Mouse (Mus musculus) erythroblast, embryonic 14.5 days (primary cell): ENCODE measurements around the gene Rab5c. TPM values are rescaled to one million over a fixed set of nuclear protein-coding genes. Genes with fewer than 3 reads are reported as not detected.

Source experiments
- H3K27me3 ChIP-seq: 2 replicates; pipeline ENCODE4 v1.6.1; 2012; ENCODE audit warnings: inconsistent platforms; ENCODE audit not compliant: control insufficient read depth
- H3K36me3 ChIP-seq: 2 replicates; pipeline ENCODE4 v1.6.1; 2012; ENCODE audit warnings: mild to moderate bottlenecking, inconsistent platforms; ENCODE audit not compliant: control insufficient read depth
- H3K4me1 ChIP-seq: 2 replicates; pipeline ENCODE4 v1.6.1; 2012; ENCODE audit warnings: inconsistent platforms; ENCODE audit not compliant: control insufficient read depth
- H3K4me3 ChIP-seq: replicated peaks from 2 replicates; pipeline ENCODE3; 2012; ENCODE audit warnings: moderate library complexity, mild to moderate bottlenecking, inconsistent platforms
- H3K9me3 ChIP-seq: 2 replicates; pipeline ENCODE4 v1.6.1; 2012; ENCODE audit warnings: low read length, inconsistent platforms, mixed read lengths; ENCODE audit not compliant: control insufficient read depth
- GATA1 ChIP-seq: IDR thresholded peaks from 2 replicates; pipeline ENCODE4 v1.6.1; 2012; ENCODE audit warnings: low read length, inconsistent platforms, mixed read lengths
- TAL1 ChIP-seq: IDR thresholded peaks from 3 replicates; pipeline ENCODE4 v1.6.1; 2012; ENCODE audit warnings: low read length, inconsistent platforms, mixed read lengths
- polyA plus RNA-seq: library from polyadenylated mRNA; stranded (reverse); fragments of >175 nt; gene quantifications from 2 replicates; pipeline ENCODE4 v1.2.3, GENCODE M21; 2012

The Rab5c gene
- polyA plus RNA-seq, 1 experiment: 82.1 TPM

- Histone ChIP-seq H3K9me3 (peaks cover 4% of the 10 kb centered on the region; the same call in 1 of the 2 replicates), H3K27me3 (peaks cover 89% of the 10 kb centered on the region), H3K4me1 (peaks cover 23% of the 10 kb centered on the region), H3K4me3 (no peak overlapping the region), H3K36me3 (no peaks in the 10 kb centered on the region)
- no peak for TF ChIP-seq GATA1
- TF ChIP-seq TAL1: no peak
Observed at GRCm38 (mm10) chr11:100757566-100757965, 19.6 kb upstream of the Rab5c start.

- no peak for TF ChIP-seq TAL1
- TF ChIP-seq GATA1: no peak
- no peak overlapping the region for H3K4me3 ChIP-seq
- peaks cover 82% of the 10 kb centered on the region for H3K27me3 ChIP-seq
- H3K4me1 ChIP-seq: peaks cover 17% of the 10 kb centered on the region
- no peaks in the 10 kb centered on the region for H3K36me3 ChIP-seq
- H3K9me3 ChIP-seq: peaks cover 4% of the 10 kb centered on the region; the same call in 1 of the 2 replicates
Observed at GRCm38 (mm10) chr11:100756476-100756875, 18.5 kb upstream of the Rab5c start.

- peaks cover 8% of the 10 kb centered on the region for H3K4me1 ChIP-seq
- peaks cover 4% of the 10 kb centered on the region; the same call in 1 of the 2 replicates for H3K9me3 ChIP-seq
- H3K4me3 ChIP-seq: no peak overlapping the region
- no peaks in the 10 kb centered on the region for H3K36me3 ChIP-seq
- TF ChIP-seq TAL1 (no peak), GATA1 (no peak)
- peaks cover 73% of the 10 kb centered on the region for H3K27me3 ChIP-seq
Observed at GRCm38 (mm10) chr11:100754693-100755057, 16.7 kb upstream of the Rab5c start.

GRCm38 (mm10) chr11:100754021-100754692 is 16.1 kb upstream of the Rab5c start:
- TF ChIP-seq TAL1: no peak
- no peak for TF ChIP-seq GATA1
- H3K4me3 ChIP-seq: no peak overlapping the region
- H3K4me1 ChIP-seq: peaks cover 7% of the 10 kb centered on the region
- H3K9me3 ChIP-seq: peaks cover under 1% of the 10 kb centered on the region; the same call in 1 of the 2 replicates
- no peaks in the 10 kb centered on the region for H3K36me3 ChIP-seq
- H3K27me3 ChIP-seq: peaks cover 73% of the 10 kb centered on the region

- H3K4me3 ChIP-seq: no peak overlapping the region
- H3K9me3 ChIP-seq: no peaks in the 10 kb centered on the region; the same call in 1 of the 2 replicates
- TF ChIP-seq TAL1: no peak
- no peak for TF ChIP-seq GATA1
- H3K36me3 ChIP-seq: no peaks in the 10 kb centered on the region
- H3K4me1 ChIP-seq: peaks cover 8% of the 10 kb centered on the region
- H3K27me3 ChIP-seq: peaks cover 65% of the 10 kb centered on the region
Observed at GRCm38 (mm10) chr11:100752294-100752693, 14.3 kb upstream of the Rab5c start.

GRCm38 (mm10) chr11:100750127-100750526 is 12.1 kb upstream of the Rab5c start:
- Histone ChIP-seq H3K4me3 (no peak overlapping the region), H3K36me3 (no peaks in the 10 kb centered on the region), H3K9me3 (no peaks in the 10 kb centered on the region; the same call in 1 of the 2 replicates), H3K4me1 (peaks cover 11% of the 10 kb centered on the region), H3K27me3 (peaks cover 50% of the 10 kb centered on the region)
- TF ChIP-seq TAL1 (no peak), GATA1 (no peak)

- Histone ChIP-seq H3K4me3 (no peak overlapping the region), H3K4me1 (peaks cover 11% of the 10 kb centered on the region), H3K36me3 (no peaks in the 10 kb centered on the region), H3K27me3 (peaks cover 45% of the 10 kb centered on the region), H3K9me3 (no peaks in the 10 kb centered on the region; the same call in 1 of the 2 replicates)
- TF ChIP-seq TAL1 (no peak), GATA1 (no peak)
Observed at GRCm38 (mm10) chr11:100749469-100749868, 11.5 kb upstream of the Rab5c start.

GRCm38 (mm10) chr11:100748620-100749019 is 10.6 kb upstream of the Rab5c start:
- Histone ChIP-seq H3K36me3 (no peaks in the 10 kb centered on the region), H3K27me3 (peaks cover 37% of the 10 kb centered on the region), H3K4me3 (no peak overlapping the region), H3K4me1 (peaks cover 11% of the 10 kb centered on the region), H3K9me3 (no peaks in the 10 kb centered on the region; the same call in 1 of the 2 replicates)
- TF ChIP-seq GATA1 (no peak), TAL1 (no peak)

- Histone ChIP-seq H3K4me1 (peaks cover 16% of the 10 kb centered on the region), H3K4me3 (no peak overlapping the region), H3K36me3 (no peaks in the 10 kb centered on the region), H3K27me3 (peaks cover 29% of the 10 kb centered on the region), H3K9me3 (no peaks in the 10 kb centered on the region; the same call in 1 of the 2 replicates)
- TF ChIP-seq GATA1 (no peak), TAL1 (no peak)
Observed at GRCm38 (mm10) chr11:100747114-100747513, 9.1 kb upstream of the Rab5c start.
